Mouse (Mus musculus) gastrocnemius, postnatal 14 days (tissue): ENCODE data around the gene Atf7ip2. TPM values are rescaled to one million over a fixed set of nuclear protein-coding genes. Genes with fewer than 3 reads are reported as not detected.
"Not testable (repeated sequence)": the region's sequence is repeated elsewhere in the genome, so short reads cannot be mapped to it uniquely, and the experiment has no call there.

Experiments used
- DNase-seq: peaks from one replicate; pipeline ENCODE4 v3.0.0; 2021; ENCODE audit warnings: mixed read lengths
- intact Hi-C: fragments of 180-260 bp; cut with DNase I; formaldehyde crosslinking; loops from one replicate; pipeline ENCODE4 v1.15.1; 2025; ENCODE audit warnings: low total_unique reads
- long read RNA-seq, 2 experiments: library from polyadenylated mRNA; stranded (forward); transcript quantifications; one replicate each; pipeline ENCODE4 v2.0.0; 2021
- total RNA-seq, 2 experiments: library from RNA; stranded (reverse); gene quantifications; 2 replicates each; pipeline ENCODE4 v1.2.3; 2021

Gene Atf7ip2
- total RNA-seq = not detected
- long read RNA-seq, experiment 1 = 0 reads
- long read RNA-seq, experiment 2 = 0 reads

DNA sequence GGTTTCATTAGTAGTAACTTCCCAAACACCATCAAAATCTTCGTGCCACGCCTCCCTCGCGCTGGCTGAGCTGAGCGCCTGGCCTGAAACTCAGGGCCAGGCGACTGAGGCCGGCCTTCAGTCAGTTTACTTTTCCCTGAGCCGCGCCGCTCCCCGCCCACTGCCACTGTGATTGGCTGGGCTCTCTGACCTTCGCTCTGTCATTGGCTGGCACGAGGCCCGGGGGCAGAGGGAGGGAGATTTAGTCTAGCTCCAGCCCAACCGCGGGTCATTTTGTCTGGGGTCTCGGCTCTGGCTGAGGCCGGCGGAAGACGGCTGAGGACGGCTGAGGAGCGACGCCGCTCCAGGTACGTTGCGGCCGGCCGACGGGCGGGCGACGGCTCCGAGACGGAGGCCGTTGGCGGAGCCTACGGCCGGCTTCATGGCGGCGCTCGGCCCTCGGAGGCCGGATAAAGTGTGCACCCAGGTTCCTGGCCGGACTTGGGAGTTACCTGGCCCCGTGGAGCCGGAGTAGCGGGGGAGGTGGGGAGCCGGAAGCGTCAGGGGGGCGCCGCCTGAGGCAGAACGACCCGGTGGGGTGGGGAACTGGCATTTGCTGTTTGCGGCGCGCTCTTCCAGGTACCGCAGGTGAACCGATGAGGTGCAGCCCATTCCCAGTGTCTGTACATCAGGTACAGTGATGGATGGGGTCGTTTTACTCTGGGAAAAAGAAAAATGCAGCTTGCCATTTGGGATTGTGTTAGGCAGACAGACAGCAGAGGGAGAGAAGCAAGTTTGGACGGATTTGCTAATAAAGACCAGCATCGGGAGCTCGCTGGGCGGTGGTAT lies at the start of gene Atf7ip2:
Gene Atf7ip2 (plus strand): TSS at position 34 of the 828 bp plus-strand sequence.
- intact Hi-C loops = no loop called here
- peak; percentile 89 for DNase-seq

- no peak for DNase-seq
- intact Hi-C loops = no loop called here
Observed at GRCm38 (mm10) chr16:10143166-10143565, 49.3 kb upstream of the Atf7ip2 start.

DNA sequence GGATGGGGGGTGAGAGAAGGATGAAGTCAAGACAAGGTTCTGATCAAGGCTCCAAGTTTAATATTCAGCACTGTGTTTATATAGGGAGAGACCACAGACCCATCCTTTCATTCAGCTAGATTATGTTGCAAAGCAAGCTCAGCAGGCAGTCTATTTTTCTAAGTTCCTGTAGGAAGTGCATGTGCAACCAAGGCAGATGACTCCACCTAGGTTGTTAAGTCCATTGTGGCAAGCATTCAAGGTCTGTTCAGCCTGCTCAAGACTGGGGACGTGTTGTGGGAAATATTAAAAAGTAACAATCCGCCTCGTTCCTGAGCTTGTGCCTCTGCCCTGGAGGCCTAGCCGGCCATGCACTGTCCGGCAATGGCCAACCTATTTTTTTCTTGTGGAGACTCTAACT lies 45.1 kb upstream of the Atf7ip2 start:
- DNase-seq = no peak
- intact Hi-C loops = no loop called here

DNA sequence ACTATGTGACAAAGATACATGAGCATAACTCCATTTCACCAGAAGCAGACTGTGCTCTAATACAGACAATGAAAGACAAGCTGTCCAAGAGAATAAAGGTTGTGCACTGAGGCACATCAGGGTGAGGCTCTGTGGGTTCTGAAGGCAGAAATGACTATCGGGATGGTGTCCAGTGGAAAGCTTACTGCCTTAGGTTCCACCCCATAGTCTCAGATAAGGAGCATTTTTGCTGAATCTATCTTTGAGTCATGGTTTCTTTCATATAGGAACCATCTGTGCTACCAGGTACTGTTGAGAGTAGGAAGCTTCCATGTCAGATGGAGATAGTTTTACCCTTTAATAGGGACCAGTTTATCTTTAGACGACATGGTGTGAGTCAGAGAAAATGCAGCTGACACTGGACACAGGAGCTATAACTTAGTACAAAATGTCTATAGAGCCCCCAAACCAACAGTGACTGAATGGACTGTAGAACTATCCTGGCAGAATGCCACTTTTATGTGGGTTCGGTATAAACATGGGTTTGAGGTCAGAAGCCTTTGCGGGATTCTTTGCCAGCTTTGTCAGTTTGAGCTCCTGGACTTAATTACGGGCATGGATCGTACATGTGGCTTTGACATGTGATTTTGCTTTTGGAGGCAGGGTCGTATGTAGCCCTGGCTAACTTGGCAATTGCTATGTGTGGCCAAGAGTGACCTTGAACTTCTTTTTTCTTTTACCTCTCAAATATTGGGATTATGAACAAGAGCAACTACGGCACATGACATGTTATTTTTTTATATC lies 23.2 kb upstream of the Atf7ip2 start:
- no peak for DNase-seq
- intact Hi-C loops = no loop called here

- intact Hi-C loops = no loop called here
- DNase-seq = no peak
Observed at GRCm38 (mm10) chr16:10170005-10170404, 22.5 kb upstream of the Atf7ip2 start, which contains the start of gene Rpl39l. Gene Rpl39l, plus strand, starts transcription at chr16:10170226.

DNA sequence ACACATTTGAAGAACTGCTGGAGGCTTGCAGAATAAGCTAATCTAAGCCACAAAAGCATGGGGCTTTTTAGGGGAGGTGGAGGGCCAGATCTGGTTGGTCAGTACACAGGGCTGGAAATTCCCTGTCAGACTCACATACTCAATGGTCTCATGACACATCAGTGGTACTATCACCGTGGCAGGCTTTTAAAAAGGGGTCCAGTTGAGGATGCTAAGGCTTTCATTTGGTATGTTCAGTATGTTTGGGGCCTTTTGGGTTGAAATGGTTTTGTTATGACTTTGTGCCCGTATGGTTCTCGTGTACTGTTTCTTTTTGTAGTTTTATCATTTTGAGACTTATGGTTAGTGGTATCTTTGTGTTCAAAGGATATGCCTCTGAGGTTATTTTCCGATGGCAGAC lies 21.2 kb upstream of the Atf7ip2 start:
- intact Hi-C loops = no loop called here
- DNase-seq = no peak

GRCm38 (mm10) chr16:10172179-10172820 lies 20.2 kb upstream of the Atf7ip2 start:
- DNase-seq = no peak
- intact Hi-C loops = no loop called here

DNA sequence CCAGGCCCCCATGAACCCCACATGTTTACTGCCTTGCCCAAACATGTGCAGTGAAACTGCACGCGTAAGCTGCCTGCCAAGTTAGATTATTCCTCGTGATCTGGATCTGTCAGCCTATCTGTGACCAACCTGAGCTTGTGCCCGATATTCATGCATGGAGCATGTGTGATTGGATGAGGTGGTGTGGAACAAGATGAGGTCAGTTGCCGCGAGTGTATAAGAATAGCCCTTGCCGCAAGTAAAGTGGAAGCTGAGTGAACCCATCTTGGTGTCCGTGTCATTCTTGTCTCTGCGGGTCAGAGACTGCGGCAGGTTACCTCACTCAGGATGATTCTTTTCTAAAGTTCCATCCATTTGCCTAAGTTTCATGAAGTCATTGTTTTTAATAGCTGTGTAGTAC lies 5.1 kb upstream of the Atf7ip2 start:
- DNase-seq, intact Hi-C loops: not testable (repeated sequence)

GRCm38 (mm10) chr16:10208777-10209176 lies 16.3 kb downstream of the Atf7ip2 start:
- intact Hi-C loops = no loop called here
- DNase-seq = no peak

- DNase-seq, intact Hi-C loops: not testable (repeated sequence)
Observed at GRCm38 (mm10) chr16:10216366-10216765, 23.9 kb downstream of the Atf7ip2 start.

DNA sequence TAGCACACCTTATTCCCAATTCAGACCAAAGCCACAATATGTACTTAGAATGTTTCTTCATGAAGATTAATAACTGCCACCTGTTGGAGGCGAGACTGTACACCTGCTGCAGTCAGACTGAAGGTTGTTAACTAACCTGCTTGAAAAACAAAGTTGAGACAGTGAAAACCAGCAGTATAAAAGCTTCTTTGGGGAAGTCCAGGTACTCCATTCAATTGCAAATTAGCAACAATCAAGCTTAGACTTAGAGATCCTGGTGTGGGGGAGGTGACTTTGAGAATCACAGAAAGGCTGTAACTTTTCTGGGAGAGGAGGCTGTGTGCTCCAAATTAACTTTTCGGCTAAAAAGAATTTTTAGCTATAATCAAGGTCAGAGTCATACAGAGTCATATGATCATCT lies 24.5 kb downstream of the Atf7ip2 start:
- intact Hi-C loops, DNase-seq: not testable (repeated sequence)

DNA sequence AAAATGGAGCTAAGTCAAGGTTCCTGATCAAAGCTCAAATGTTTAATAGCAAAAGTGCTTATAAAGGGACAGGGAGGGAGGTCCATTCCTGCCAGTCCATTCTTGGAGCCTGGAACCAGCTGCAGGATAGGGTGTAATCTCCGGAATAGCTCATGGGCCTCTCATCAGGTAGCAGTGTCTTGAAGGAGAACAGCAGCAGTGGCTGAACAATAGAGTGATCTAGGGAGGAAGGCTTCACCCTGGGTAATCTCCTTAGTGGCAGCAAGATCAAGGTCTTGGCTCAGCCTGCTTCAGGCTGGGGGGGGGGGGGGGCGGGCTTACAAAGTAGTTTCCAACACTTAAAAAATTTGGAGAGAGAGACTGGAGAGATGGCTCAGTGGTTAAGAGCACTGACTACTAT lies 34.8 kb downstream of the Atf7ip2 start:
- DNase-seq = no peak
- intact Hi-C loops = no loop called here

DNA sequence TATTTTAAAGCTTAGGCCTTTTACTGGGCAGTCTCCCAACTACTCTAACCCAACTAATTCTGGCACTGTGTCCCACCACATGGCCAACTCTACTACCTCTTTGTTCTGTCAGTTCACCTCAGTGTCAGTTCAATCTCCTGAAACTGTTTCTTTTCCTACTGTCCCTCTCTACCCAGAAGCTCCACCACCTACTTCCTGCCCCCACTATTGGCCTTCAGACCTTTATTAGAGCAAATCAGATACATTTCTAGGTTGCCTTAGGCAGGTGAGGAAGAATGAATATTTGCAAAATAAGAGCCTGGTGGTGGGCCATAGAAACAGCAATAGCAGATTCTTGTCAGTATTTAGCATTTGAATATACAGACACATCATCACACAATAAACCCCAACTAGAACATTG lies 44.1 kb downstream of the Atf7ip2 start:
- intact Hi-C loops = no loop called here
- DNase-seq = no peak

GRCm38 (mm10) chr16:10253993-10254392 lies 61.5 kb downstream of the Atf7ip2 start:
- DNase-seq = no peak
- intact Hi-C loops = no loop called here

- peak; percentile 25 for DNase-seq
- intact Hi-C loops = no loop called here
Observed at GRCm38 (mm10) chr16:10272256-10272655, 79.7 kb downstream of the Atf7ip2 start.

GRCm38 (mm10) chr16:10274465-10274864 lies 82.0 kb downstream of the Atf7ip2 start:
- intact Hi-C loops = no loop called here
- no peak for DNase-seq

GRCm38 (mm10) chr16:10276778-10277177 lies 84.3 kb downstream of the Atf7ip2 start:
- intact Hi-C loops = not testable (repeated sequence)

GRCm38 (mm10) chr16:10280286-10280951 lies 87.9 kb downstream of the Atf7ip2 start:
- DNase-seq = peak; percentile 77

More at GRCm38 (mm10) chr16:10276778-10277177, 84.3 kb downstream of the Atf7ip2 start:
- not testable (repeated sequence) for DNase-seq

DNA sequence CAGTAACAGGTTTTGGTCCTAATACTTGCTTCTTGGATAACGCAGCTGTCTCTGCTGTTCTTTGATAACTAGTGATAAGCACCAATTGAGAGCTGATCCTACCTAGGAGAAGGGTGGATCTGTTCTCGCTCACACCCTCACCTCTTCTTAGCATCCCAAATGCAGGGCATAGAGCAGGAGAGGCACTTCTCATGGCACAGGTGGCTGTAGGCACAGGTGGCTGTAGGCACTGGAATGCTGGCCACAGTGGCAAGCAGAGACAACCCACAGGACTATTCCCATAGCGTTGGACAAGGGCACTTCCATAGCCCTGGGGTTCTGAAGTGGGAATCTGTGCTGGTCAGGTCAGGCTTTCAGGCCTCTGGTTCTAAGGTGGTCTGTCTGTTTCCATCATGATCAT lies 89.4 kb downstream of the Atf7ip2 start:
- intact Hi-C loops = loop anchor here (5.0 kb wide), 2 partner anchors 115 to 240 kb away; partner anchors contain the start of gene Tekt5
- no peak for DNase-seq

More at GRCm38 (mm10) chr16:10280286-10280951, 87.9 kb downstream of the Atf7ip2 start:
- intact Hi-C loops = loop anchor here (5.0 kb wide), 2 partner anchors 117 to 242 kb away; partner anchors contain the start of gene Tekt5
